Mouse (Mus musculus) intestine, postnatal 0 days (tissue): Measurements from ENCODE around the gene Ptpn13. TPM values are rescaled to one million over a fixed set of nuclear protein-coding genes. Genes with fewer than 3 reads are reported as not detected.

Experiments
- ATAC-seq: fragments of 200-750 bp; cut with Nextera tagmentation; 2 replicates; pipeline ENCODE4 v1.8.0; 2017; ENCODE audit warnings: mild to moderate bottlenecking, moderate TSS enrichment, moderate library complexity
- H3K27ac ChIP-seq: fragments of 300-500 bp; sonication (generic); 2 replicates; pipeline ENCODE4 v1.5.1; 2014; ENCODE audit warnings: mild to moderate bottlenecking, low read depth, low read length, moderate library complexity
- H3K27me3 ChIP-seq: fragments of 300-500 bp; sonication (generic); replicated peaks from 2 replicates; pipeline ENCODE4 v1.6.1; 2014; ENCODE audit warnings: low read length, mixed read lengths; ENCODE audit not compliant: control insufficient read depth, insufficient read depth
- H3K36me3 ChIP-seq: fragments of 300-500 bp; sonication (generic); 2 replicates; pipeline ENCODE4 v1.6.1; 2014; ENCODE audit warnings: mild to moderate bottlenecking, moderate library complexity; ENCODE audit not compliant: control insufficient read depth, insufficient read depth
- H3K4me1 ChIP-seq: fragments of 300-500 bp; sonication (generic); replicated peaks from 2 replicates; pipeline ENCODE4 v1.6.1; 2014; ENCODE audit warnings: antibody characterized with exemption, low read length, mixed read lengths; ENCODE audit not compliant: control insufficient read depth, insufficient read depth
- H3K4me2 ChIP-seq: fragments of 300-500 bp; sonication (generic); replicated peaks from 2 replicates; pipeline ENCODE4 v1.6.1; 2014; ENCODE audit warnings: low read depth, mild to moderate bottlenecking, moderate library complexity
- H3K4me3 ChIP-seq: fragments of 300-500 bp; sonication (generic); 2 replicates; pipeline ENCODE4 v1.5.1; 2014; ENCODE audit warnings: low read depth, low read length
- H3K9ac ChIP-seq: fragments of 300-500 bp; sonication (generic); 2 replicates; pipeline ENCODE4 v1.6.1; 2014; ENCODE audit warnings: mild to moderate bottlenecking, low read depth, low read length
- H3K9me3 ChIP-seq: fragments of 300-500 bp; sonication (generic); 2 replicates; pipeline ENCODE4 v1.6.1; 2016; ENCODE audit warnings: mixed run types; ENCODE audit not compliant: control insufficient read depth
- CTCF ChIP-seq: sonication (generic); IDR thresholded peaks from 2 replicates; pipeline ENCODE4 v1.5.1; 2016; ENCODE audit warnings: low read depth, mild to moderate bottlenecking, control low read depth, antibody characterized with exemption, moderate library complexity
- WGBS: fragments of 180-500 bp; shearing (Covaris S2); extraction: QIAGEN DNeasy Blood & Tissue Kit; methylation state at CpG from one replicate; pipeline ENCODE4 v1.1.7; 2014; 5-methylcytosine and 5-hydroxymethylcytosine counted together
- polyA plus RNA-seq: library from polyadenylated mRNA; unstranded; fragments of >200 nt; fragmentation: Nextera tagmentation; extraction: Ambion mirVana; gene quantifications from 2 replicates; pipeline ENCODE4 v1.2.1, GENCODE M21; 2015

The Ptpn13 gene
- polyA plus RNA-seq, 1 experiment from 2014 or later, result 0.90 TPM

DNA sequence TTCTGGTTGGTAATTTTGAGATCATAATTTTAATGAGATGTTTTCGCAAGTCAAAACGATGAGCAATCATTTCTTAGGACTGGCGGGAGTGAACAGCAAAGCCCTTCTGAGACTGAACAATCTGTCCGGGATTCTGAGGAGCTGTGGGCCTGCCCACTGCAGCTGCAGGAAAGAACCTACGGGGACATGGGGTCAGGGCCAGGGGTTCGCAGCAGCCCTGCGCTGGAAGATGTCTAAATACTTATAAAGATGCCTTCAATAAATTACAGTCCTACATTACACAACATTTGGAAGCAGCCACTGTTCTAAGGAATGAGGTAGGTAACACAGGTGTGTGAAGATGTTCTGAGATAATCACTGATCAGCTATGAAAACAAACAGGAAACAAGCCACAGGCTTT is 180.7 kb downstream of the Ptpn13 start:
- no peak for ATAC-seq
- H3K27ac ChIP-seq, result no peak overlapping the region
- TF ChIP-seq CTCF, result no peak
- no peaks in the 10 kb centered on the region for H3K9me3 ChIP-seq
- H3K27me3 ChIP-seq, result no peaks in the 10 kb centered on the region
- no peaks in the 10 kb centered on the region for H3K36me3 ChIP-seq
- H3K4me1 ChIP-seq, result no peaks in the 10 kb centered on the region
- H3K4me3 ChIP-seq, result no peak overlapping the region
- H3K4me2 ChIP-seq, result no peak overlapping the region
- no peak overlapping the region for H3K9ac ChIP-seq
- WGBS, result 82% methylated on average over 7 of the region's 7 CpGs

DNA sequence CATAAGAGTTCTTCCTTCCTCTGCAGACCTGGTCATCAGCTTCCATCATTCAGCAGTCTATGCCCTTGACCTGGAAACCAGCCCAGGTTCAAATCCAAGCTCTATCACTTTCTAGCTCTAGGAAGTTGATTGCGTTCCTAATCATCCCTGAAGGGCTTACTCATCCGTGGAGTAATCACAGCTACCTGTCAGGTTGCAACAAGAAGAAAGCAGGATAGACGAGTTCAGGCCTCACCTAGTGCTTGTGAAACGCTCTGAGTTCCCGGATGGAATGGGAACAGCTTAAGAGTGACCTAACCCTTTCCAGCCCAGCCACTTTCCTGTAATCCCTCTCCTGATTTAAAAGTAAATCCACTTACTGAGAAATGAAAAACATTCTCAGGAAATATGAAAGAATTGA is 185.2 kb downstream of the Ptpn13 start:
- no peak overlapping the region for H3K4me2 ChIP-seq
- no peak overlapping the region for H3K4me3 ChIP-seq
- no peaks in the 10 kb centered on the region for H3K4me1 ChIP-seq
- no peak for TF ChIP-seq CTCF
- H3K36me3 ChIP-seq, result no peaks in the 10 kb centered on the region
- no peak overlapping the region for H3K27ac ChIP-seq
- no peaks in the 10 kb centered on the region for H3K9me3 ChIP-seq
- no peak for ATAC-seq
- WGBS, result 59% methylated on average over 5 of the region's 5 CpGs
- no peak overlapping the region for H3K9ac ChIP-seq
- no peaks in the 10 kb centered on the region for H3K27me3 ChIP-seq

DNA sequence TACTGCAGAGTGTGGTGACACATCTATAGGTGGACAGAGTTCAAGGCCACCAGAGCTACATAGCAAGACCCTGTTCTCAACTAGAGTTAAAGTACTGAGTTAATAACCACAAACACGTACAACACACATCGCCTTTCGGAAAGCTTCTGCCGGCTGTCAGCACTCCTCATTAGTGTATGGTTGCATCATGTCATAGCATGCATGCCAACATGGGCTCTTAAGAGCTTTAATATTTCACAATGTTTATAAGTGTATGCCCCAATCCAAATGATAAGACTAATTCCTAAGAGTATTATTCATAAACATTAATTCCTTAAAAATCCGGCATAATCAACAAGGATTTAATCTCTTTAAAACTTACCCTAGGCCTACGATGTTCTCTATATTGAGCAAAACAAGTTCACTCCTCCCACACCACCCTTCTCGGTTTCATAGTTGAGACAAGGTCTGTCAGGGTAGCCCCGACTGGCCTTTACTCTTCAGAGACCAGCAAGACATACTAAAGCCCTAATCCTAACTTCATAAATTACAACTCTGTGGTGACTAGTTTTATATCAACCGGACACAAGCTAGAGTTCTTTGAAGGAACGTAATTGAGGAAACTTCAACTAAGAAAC is 186.0 kb downstream of the Ptpn13 start:
- ATAC-seq, result no peak
- WGBS, result 81% methylated on average over 10 of the region's 10 CpGs
- H3K9ac ChIP-seq, result no peak overlapping the region

DNA sequence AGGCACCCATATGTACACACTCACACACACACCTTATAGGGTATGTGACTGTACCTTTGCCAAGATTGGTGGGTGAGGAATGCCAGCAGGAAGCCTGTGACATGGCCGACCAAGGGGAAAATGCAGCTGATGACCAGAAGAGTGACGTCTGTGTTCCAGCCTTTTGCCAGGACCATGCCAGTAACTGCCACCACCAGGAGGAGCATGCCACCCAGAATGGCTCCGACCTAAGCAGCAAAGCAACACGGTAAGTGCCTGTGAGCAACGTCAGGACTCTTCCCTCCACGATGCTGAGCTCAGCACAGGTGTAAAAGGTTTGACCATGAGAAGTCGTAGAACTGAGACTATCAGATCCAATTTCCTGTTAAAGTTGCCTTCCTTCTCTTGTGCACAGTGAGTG is 187.3 kb downstream of the Ptpn13 start:
- no peak overlapping the region for H3K9ac ChIP-seq
- H3K36me3 ChIP-seq, result no peaks in the 10 kb centered on the region
- TF ChIP-seq CTCF, result peak; percentile 37
- no peak for ATAC-seq
- H3K4me1 ChIP-seq, result no peaks in the 10 kb centered on the region
- no peak overlapping the region for H3K4me3 ChIP-seq
- no peaks in the 10 kb centered on the region for H3K9me3 ChIP-seq
- H3K4me2 ChIP-seq, result no peak overlapping the region
- WGBS, result 86% methylated on average over 7 of the region's 7 CpGs
- H3K27me3 ChIP-seq, result no peaks in the 10 kb centered on the region
- no peak overlapping the region for H3K27ac ChIP-seq

More for the DNA sequence above, 186.0 kb downstream of the Ptpn13 start:
- no peak for TF ChIP-seq CTCF
- no peaks in the 10 kb centered on the region for H3K4me1 ChIP-seq
- H3K4me2 ChIP-seq, result no peak overlapping the region
- H3K9me3 ChIP-seq, result no peaks in the 10 kb centered on the region
- H3K36me3 ChIP-seq, result no peaks in the 10 kb centered on the region
- no peaks in the 10 kb centered on the region for H3K27me3 ChIP-seq
- H3K27ac ChIP-seq, result no peak overlapping the region
- no peak overlapping the region for H3K4me3 ChIP-seq

DNA sequence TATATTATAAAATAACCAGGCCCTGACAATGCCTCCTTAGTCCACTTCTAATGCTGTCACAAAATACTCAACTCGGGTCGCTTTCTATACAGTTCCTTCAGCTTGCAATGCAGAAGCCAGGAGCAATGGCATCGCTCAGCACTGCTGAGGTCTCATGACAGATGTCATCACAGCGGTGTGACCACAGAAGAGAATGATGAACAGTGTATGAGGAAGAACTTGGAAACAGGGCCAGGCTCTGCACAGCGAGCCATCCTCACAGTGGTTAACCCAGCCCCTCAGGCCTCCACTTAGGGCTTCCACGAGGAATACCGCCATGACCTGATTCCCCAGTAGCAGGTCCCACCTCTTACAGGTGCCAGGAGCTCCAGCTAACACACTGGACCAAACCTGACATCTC is 189.4 kb downstream of the Ptpn13 start:
- no peak for TF ChIP-seq CTCF
- H3K9ac ChIP-seq, result no peak overlapping the region

DNA sequence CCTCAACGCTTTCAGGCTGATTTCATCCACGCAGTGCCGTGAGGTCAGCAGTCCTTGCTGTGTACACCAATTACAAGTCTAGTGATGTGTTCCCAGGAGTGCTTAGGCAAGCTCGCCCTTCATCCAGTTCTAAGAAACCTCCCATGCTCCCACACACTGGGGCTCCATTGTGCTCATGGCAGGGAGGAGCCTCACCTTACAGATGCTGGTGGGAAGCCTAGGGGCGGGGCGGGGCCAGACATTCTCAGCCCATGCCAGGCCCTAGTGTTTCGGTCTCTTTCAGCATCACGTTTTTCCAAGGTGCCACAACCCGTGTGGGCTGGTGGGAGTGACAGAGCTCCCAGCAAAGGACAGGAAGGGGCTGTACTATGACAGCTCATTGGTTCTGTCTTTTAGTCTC is 192.2 kb downstream of the Ptpn13 start:
- H3K9ac ChIP-seq, result no peak overlapping the region
- 78% methylated on average over 9 of the region's 9 CpGs for WGBS
- no peaks in the 10 kb centered on the region for H3K9me3 ChIP-seq
- no peak overlapping the region for H3K4me3 ChIP-seq
- H3K27ac ChIP-seq, result no peak overlapping the region
- no peaks in the 10 kb centered on the region for H3K4me1 ChIP-seq
- no peak for ATAC-seq
- no peak overlapping the region for H3K4me2 ChIP-seq
- no peaks in the 10 kb centered on the region for H3K36me3 ChIP-seq
- no peak for TF ChIP-seq CTCF
- no peaks in the 10 kb centered on the region for H3K27me3 ChIP-seq

More for the DNA sequence above, 189.4 kb downstream of the Ptpn13 start:
- H3K4me3 ChIP-seq, result no peak overlapping the region
- no peak overlapping the region for H3K27ac ChIP-seq
- WGBS, result 81% methylated on average over 7 of the region's 7 CpGs
- no peak for ATAC-seq
- no peaks in the 10 kb centered on the region for H3K9me3 ChIP-seq
- no peaks in the 10 kb centered on the region for H3K36me3 ChIP-seq
- no peak overlapping the region for H3K4me2 ChIP-seq
- H3K27me3 ChIP-seq, result no peaks in the 10 kb centered on the region
- no peaks in the 10 kb centered on the region for H3K4me1 ChIP-seq
